Mouse (Mus musculus): ENCODE measurements around the gene Rnf34.

DNA sequence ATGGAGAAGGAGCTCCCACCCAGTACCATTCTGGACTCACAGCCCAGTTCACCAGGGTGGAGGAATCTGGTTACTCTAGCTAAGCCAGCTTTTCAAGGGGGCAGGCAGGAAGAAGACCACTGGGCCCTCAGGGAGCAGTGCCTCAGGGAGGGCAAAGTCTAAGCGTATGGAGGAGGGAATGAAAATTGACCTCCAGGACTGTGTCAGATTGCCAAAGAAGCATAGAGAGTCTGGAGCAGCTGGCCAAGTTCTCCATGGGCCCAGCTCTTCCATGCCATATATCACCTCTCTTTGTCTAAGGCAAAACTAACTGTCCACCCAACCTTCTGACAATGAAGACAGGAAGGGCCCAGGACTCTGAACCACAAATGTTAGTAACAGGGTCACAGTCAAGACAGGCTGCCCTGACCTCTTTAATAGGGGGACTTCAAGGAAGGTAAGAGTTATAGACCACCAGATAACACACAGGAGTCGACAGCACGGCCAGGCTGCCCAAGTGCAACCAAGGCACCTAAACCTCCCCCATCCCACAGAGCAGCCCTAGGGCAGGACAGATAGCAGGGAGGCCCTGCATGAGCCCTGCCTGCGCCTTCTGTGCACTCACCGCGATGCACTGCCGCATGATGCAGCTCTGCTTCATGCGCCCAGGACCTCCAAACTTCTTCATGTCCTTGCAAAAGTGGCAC, 38.2 kb downstream of the Rnf34 start:
- TF ChIP-seq CTCF (IDR thresholded peaks at IDR 0.05; ENCODE audit: low read depth, low read length) (no peak), POLR2A (IDR thresholded peaks at IDR 0.05; ENCODE audit: borderline replicate concordance, low read depth, low read length) (no peak)

Data from bone marrow macrophage, adult 2 months (primary cell).